Mouse (Mus musculus) embryonic facial prominence, embryonic 12.5 days (tissue): ENCODE measurements around the gene Krt80. TPM values are rescaled to one million over a fixed set of nuclear protein-coding genes. Genes with fewer than 3 reads are reported as not detected.

ENCODE experiments used
- ATAC-seq: fragments of 200-750 bp; cut with Nextera tagmentation; 2 replicates; pipeline ENCODE4 v1.8.0; 2017; ENCODE audit not compliant: insufficient number of reproducible peaks, insufficient read depth, low FRiP score, low TSS enrichment
- H3K27ac ChIP-seq: fragments of 300-500 bp; sonication (generic); 2 replicates; pipeline ENCODE4 v1.5.1; 2016; ENCODE audit warnings: mild to moderate bottlenecking
- H3K27me3 ChIP-seq: fragments of 300-500 bp; sonication (generic); 2 replicates; pipeline ENCODE4 v1.6.1; 2016; ENCODE audit warnings: mild to moderate bottlenecking, moderate library complexity
- H3K36me3 ChIP-seq: fragments of 300-500 bp; sonication (generic); 2 replicates; pipeline ENCODE4 v1.6.1; 2016; ENCODE audit warnings: mild to moderate bottlenecking
- H3K4me1 ChIP-seq: fragments of 300-500 bp; sonication (generic); 2 replicates; pipeline ENCODE4 v1.6.1; 2016
- H3K4me2 ChIP-seq: fragments of 300-500 bp; sonication (generic); replicated peaks from 2 replicates; pipeline ENCODE4 v1.6.1; 2016; ENCODE audit warnings: mild to moderate bottlenecking, moderate library complexity
- H3K4me3 ChIP-seq: fragments of 300-500 bp; sonication (generic); 2 replicates; pipeline ENCODE4 v1.5.1; 2016; ENCODE audit warnings: mild to moderate bottlenecking
- H3K9ac ChIP-seq: fragments of 300-500 bp; sonication (generic); 2 replicates; pipeline ENCODE4 v1.6.1; 2016; ENCODE audit warnings: mild to moderate bottlenecking, moderate library complexity
- H3K9me3 ChIP-seq: fragments of 300-500 bp; sonication (generic); 2 replicates; pipeline ENCODE4 v1.6.1; 2016; ENCODE audit warnings: mild to moderate bottlenecking, moderate library complexity
- WGBS: fragments of 180-500 bp; shearing (Covaris S2); methylation state at CpG from one replicate; pipeline ENCODE4 v1.1.7; 2016; 5-methylcytosine and 5-hydroxymethylcytosine counted together
- polyA plus RNA-seq: library from polyadenylated mRNA; unstranded; fragments of >200 nt; fragmentation: Nextera tagmentation; extraction: Ambion mirVana; gene quantifications from 2 replicates; pipeline ENCODE4 v1.2.1, GENCODE M21; 2016

Krt80 gene
- polyA plus RNA-seq, 1 experiment from 2014 or later: 0.35 TPM

- Histone ChIP-seq H3K27ac (no peak overlapping the region), H3K9me3 (no peaks in the 10 kb centered on the region), H3K4me3 (no peak overlapping the region), H3K4me1 (peaks cover 12% of the 10 kb centered on the region; the same call in 1 of the 2 replicates), H3K9ac (no peak overlapping the region), H3K4me2 (no peak overlapping the region), H3K36me3 (no peaks in the 10 kb centered on the region), H3K27me3 (0 out of 2 replicates have a peak, but pooled peaks cover 2% of the 10 kb centered on the region)
- no peak for ATAC-seq
- 58% methylated on average over 7 of the region's 7 CpGs for WGBS
These were observed 4.9 kb downstream of the Krt80 start for GRCm38 (mm10) chr15:101364891-101365671.

DNA sequence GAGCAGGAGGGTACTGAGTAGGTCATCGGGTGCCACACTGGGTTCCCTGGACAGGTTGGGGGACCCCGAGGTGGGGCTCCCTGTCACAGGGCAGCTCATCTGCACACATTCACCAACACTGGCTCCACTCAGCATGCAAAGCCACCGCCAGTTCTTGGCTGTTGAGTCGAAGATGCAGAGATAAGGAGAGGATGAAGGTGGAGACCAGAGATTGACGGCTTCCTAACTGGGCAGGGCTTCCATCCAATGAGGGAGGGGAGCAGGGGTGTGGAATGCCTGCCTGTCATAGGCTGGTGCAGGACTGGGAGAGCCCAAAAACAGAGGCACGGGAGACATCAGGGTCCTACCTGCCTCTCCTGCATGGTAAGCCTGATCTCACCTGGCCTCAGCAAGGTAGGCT is 5.5 kb downstream of the Krt80 start:
- no peaks in the 10 kb centered on the region for H3K9me3 ChIP-seq
- no peak overlapping the region for H3K27ac ChIP-seq
- H3K9ac ChIP-seq: no peak overlapping the region
- peaks cover 9% of the 10 kb centered on the region; the same call in 1 of the 2 replicates for H3K4me1 ChIP-seq
- H3K27me3 ChIP-seq: 0 out of 2 replicates have a peak, but pooled peaks cover 2% of the 10 kb centered on the region
- H3K36me3 ChIP-seq: no peaks in the 10 kb centered on the region
- no peak for ATAC-seq
- no peak overlapping the region for H3K4me2 ChIP-seq
- no peak overlapping the region for H3K4me3 ChIP-seq
- 69% methylated on average over 6 of the region's 6 CpGs for WGBS

GRCm38 (mm10) chr15:101363933-101364332 is 6.0 kb downstream of the Krt80 start:
- Histone ChIP-seq H3K27ac (no peak overlapping the region), H3K36me3 (no peaks in the 10 kb centered on the region), H3K4me1 (peaks cover 9% of the 10 kb centered on the region; the same call in 1 of the 2 replicates), H3K9me3 (no peaks in the 10 kb centered on the region), H3K27me3 (0 out of 2 replicates have a peak, but pooled peaks cover 2% of the 10 kb centered on the region), H3K4me3 (no peak overlapping the region), H3K4me2 (no peak overlapping the region), H3K9ac (no peak overlapping the region)
- no peak for ATAC-seq
- 73% methylated on average over 6 of the region's 6 CpGs for WGBS

DNA sequence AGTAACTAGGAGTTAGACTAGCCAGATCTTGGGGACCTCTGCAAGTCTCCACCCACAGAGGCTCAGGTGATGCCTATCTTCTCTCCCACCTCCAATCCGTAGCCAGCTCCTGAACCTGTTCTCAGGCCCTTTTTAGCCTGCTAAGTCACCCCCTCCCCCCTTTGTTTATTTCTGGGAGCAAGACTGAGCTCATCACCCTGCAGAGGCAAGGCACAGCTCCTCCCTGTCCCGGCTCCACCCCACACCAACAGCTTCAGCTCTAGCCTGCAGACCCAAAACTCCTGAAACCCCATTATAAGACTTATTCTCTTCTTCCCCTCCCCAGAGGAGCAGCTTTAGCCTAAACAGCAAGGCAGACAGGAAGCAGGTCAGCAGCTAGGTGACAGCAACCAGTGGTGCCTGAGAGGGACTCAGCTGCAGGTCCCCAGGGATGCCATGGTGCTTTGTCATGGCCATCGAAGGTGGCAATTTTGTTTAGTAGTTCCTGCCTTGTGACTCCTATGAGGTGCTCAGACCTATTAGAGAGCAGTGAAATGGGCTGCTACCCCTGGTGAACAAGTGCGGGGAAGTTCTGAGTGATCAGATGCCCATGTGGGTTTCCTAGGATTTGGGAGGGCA is 7.5 kb downstream of the Krt80 start:
- no peak overlapping the region for H3K9ac ChIP-seq
- no peak overlapping the region for H3K4me2 ChIP-seq
- no peak overlapping the region for H3K4me3 ChIP-seq
- H3K4me1 ChIP-seq: peaks cover 9% of the 10 kb centered on the region; the same call in 1 of the 2 replicates
- no peaks in the 10 kb centered on the region for H3K36me3 ChIP-seq
- no peak for ATAC-seq
- H3K27me3 ChIP-seq: 0 out of 2 replicates have a peak, but pooled peaks cover 2% of the 10 kb centered on the region
- 61% methylated on average over 4 of the region's 4 CpGs for WGBS
- H3K9me3 ChIP-seq: no peaks in the 10 kb centered on the region
- H3K27ac ChIP-seq: no peak overlapping the region

DNA sequence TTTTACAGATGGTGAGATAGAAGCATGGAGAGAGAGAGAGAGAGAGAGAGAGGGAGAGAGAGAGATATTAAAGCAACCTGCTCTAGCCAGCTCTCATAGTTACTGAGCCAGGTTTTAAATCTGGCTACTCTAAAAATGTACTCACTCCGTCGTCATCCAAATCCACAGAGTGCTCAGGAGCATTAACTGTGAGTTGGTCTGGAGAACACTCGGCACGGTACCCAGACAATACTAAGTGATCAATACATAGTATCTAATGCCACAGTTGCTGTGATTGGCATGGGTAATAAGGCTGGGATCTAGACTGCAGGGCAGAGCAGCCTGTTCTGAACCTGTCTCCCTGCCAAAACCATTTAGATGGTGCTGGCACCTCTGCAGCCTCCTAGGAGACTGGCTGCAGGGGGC is 14.6 kb downstream of the Krt80 start:
- peaks cover 5% of the 10 kb centered on the region for H3K4me1 ChIP-seq
- H3K9me3 ChIP-seq: no peaks in the 10 kb centered on the region
- no peaks in the 10 kb centered on the region for H3K27me3 ChIP-seq
- WGBS: 81% methylated on average over 4 of the region's 4 CpGs
- H3K9ac ChIP-seq: no peak overlapping the region
- no peak overlapping the region for H3K4me3 ChIP-seq
- no peak overlapping the region for H3K4me2 ChIP-seq
- no peaks in the 10 kb centered on the region for H3K36me3 ChIP-seq
- H3K27ac ChIP-seq: no peak overlapping the region
- ATAC-seq: no peak

- 0 out of 2 replicates have a peak overlapping the region, but pooled peaks have one; percentile 2 for H3K27ac ChIP-seq
- H3K36me3 ChIP-seq: no peaks in the 10 kb centered on the region
- ATAC-seq: no peak
- no peaks in the 10 kb centered on the region for H3K9me3 ChIP-seq
- no peaks in the 10 kb centered on the region for H3K27me3 ChIP-seq
- peaks cover 5% of the 10 kb centered on the region for H3K4me1 ChIP-seq
- H3K4me2 ChIP-seq: no peak overlapping the region
- H3K4me3 ChIP-seq: no peak overlapping the region
- 43% methylated on average over 10 of the region's 10 CpGs for WGBS
- no peak overlapping the region for H3K9ac ChIP-seq
These were observed 17.1 kb downstream of the Krt80 start for GRCm38 (mm10) chr15:101352706-101353465.

- Histone ChIP-seq H3K9ac (no peak overlapping the region), H3K9me3 (no peaks in the 10 kb centered on the region), H3K27ac (no peak overlapping the region), H3K36me3 (no peaks in the 10 kb centered on the region), H3K4me3 (no peak overlapping the region), H3K27me3 (no peaks in the 10 kb centered on the region), H3K4me2 (no peak overlapping the region), H3K4me1 (peaks cover 5% of the 10 kb centered on the region)
- no peak for ATAC-seq
- 70% methylated on average over 13 of the region's 13 CpGs for WGBS
These were observed 17.9 kb downstream of the Krt80 start for GRCm38 (mm10) chr15:101352047-101352446.

DNA sequence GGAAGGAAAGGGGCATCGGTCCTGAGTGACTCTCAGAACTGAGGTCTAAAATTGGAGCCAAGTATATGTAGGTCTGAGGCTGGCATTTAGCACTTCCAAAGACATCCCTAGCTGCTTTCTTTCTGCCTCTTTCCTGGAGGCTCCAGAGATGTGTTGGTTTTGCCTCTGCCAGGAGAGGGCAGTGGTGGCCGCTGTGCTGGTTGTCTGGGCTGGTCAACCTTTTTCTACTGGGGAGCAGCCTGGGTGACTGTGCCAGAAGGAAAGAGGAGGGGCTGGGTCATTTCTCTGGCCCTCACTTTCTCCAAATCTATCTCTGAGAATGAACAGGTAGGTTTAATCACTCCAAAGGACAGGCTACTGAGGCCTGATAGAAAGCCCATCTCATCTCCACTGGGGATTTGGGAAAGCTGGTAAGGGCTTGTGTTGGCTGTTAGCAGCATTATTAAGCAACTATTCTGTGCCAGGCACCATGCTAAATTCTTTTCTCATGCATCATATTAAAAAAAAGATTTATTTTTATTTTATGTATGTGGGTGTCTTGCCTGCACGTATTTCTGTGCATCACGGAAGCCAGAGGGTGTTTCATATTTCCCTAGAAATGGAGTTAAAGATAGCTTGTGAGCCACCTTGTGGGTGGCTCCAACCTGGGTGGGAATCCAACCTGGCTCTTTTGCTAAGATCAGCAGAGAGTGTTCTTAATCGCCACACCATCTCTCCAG is 28.0 kb downstream of the Krt80 start:
- 64% methylated on average over 5 of the region's 5 CpGs for WGBS
- no peak for ATAC-seq

GRCm38 (mm10) chr15:101339537-101339936 is 30.4 kb downstream of the Krt80 start:
- Histone ChIP-seq H3K27ac (no peak overlapping the region), H3K9ac (no peak overlapping the region), H3K4me2 (no peak overlapping the region), H3K36me3 (no peaks in the 10 kb centered on the region), H3K4me1 (peaks cover 3% of the 10 kb centered on the region), H3K4me3 (no peak overlapping the region), H3K9me3 (no peaks in the 10 kb centered on the region), H3K27me3 (no peaks in the 10 kb centered on the region)
- WGBS: 3% methylated on average over 2 of the region's 2 CpGs
- ATAC-seq: peak; percentile 75; the same call in 1 of the 2 replicates

More for the DNA sequence above, 28.0 kb downstream of the Krt80 start:
- H3K4me3 ChIP-seq: no peak overlapping the region
- H3K36me3 ChIP-seq: no peaks in the 10 kb centered on the region
- H3K4me1 ChIP-seq: no peaks in the 10 kb centered on the region; the same call in 1 of the 2 replicates
- no peaks in the 10 kb centered on the region for H3K27me3 ChIP-seq
- H3K9ac ChIP-seq: no peak overlapping the region
- H3K27ac ChIP-seq: no peak overlapping the region
- H3K9me3 ChIP-seq: no peaks in the 10 kb centered on the region
- H3K4me2 ChIP-seq: no peak overlapping the region

GRCm38 (mm10) chr15:101338359-101338758 is 31.6 kb downstream of the Krt80 start:
- Histone ChIP-seq H3K9ac (no peak overlapping the region), H3K4me2 (no peak overlapping the region), H3K4me3 (no peak overlapping the region), H3K9me3 (no peaks in the 10 kb centered on the region), H3K4me1 (peaks cover 3% of the 10 kb centered on the region), H3K36me3 (no peaks in the 10 kb centered on the region), H3K27me3 (no peaks in the 10 kb centered on the region), H3K27ac (no peak overlapping the region)
- WGBS: 68% methylated on average over 4 of the region's 4 CpGs
- no peak for ATAC-seq
